Mouse (Mus musculus) midbrain, embryonic 11.5 days (tissue): ENCODE data around the gene Sfta2. TPM values are rescaled to one million over a fixed set of nuclear protein-coding genes. Genes with fewer than 3 reads are reported as not detected.

Experiments used
- ATAC-seq: fragments of 200-750 bp; cut with Nextera tagmentation; 2 replicates; pipeline ENCODE4 v1.8.0; 2017; ENCODE audit warnings: moderate TSS enrichment, moderate library complexity; ENCODE audit not compliant: low FRiP score
- DNase-seq: peaks from one replicate; pipeline ENCODE4 v3.0.0; 2015; ENCODE audit warnings: low spot score; ENCODE audit errors: missing footprints
- H3K27ac ChIP-seq: fragments of 300-500 bp; sonication (generic); 2 replicates; pipeline ENCODE4 v1.5.1; 2014; ENCODE audit warnings: low read depth, low read length
- H3K27me3 ChIP-seq: fragments of 300-500 bp; sonication (generic); 2 replicates; pipeline ENCODE4 v1.6.1; 2014; ENCODE audit warnings: mild to moderate bottlenecking, low read length, moderate library complexity, mixed read lengths; ENCODE audit not compliant: control insufficient read depth, insufficient read depth
- H3K36me3 ChIP-seq: fragments of 300-500 bp; sonication (generic); 2 replicates; pipeline ENCODE4 v1.6.1; 2014; ENCODE audit warnings: mild to moderate bottlenecking, low read length, moderate library complexity, mixed read lengths; ENCODE audit not compliant: control insufficient read depth, insufficient read depth
- H3K4me1 ChIP-seq: fragments of 300-500 bp; sonication (generic); 2 replicates; pipeline ENCODE4 v1.6.1; 2014; ENCODE audit warnings: low read length; ENCODE audit not compliant: control insufficient read depth, insufficient read depth
- H3K4me2 ChIP-seq: fragments of 300-500 bp; sonication (generic); 2 replicates; pipeline ENCODE4 v1.6.1; 2014; ENCODE audit warnings: mild to moderate bottlenecking, moderate library complexity
- H3K4me3 ChIP-seq: fragments of 300-500 bp; sonication (generic); 2 replicates; pipeline ENCODE4 v1.5.1; 2014; ENCODE audit warnings: low read depth, low read length
- H3K9ac ChIP-seq: fragments of 300-500 bp; sonication (generic); 2 replicates; pipeline ENCODE4 v1.6.1; 2014; ENCODE audit warnings: low read length
- H3K9me3 ChIP-seq: fragments of 300-500 bp; sonication (generic); 2 replicates; pipeline ENCODE4 v1.6.1; 2016; ENCODE audit warnings: low read length; ENCODE audit not compliant: control insufficient read depth
- WGBS: fragments of 180-500 bp; shearing (Covaris S2); extraction: QIAGEN DNeasy Blood & Tissue Kit; methylation state at CpG from one replicate; pipeline ENCODE4 v1.1.7; 2014; 5-methylcytosine and 5-hydroxymethylcytosine counted together
- polyA plus RNA-seq: library from polyadenylated mRNA; unstranded; fragments of >200 nt; fragmentation: Nextera tagmentation; extraction: Ambion mirVana; gene quantifications from 2 replicates; pipeline ENCODE4 v1.2.1, GENCODE M21; 2014

Gene Sfta2
- polyA plus RNA-seq, 1 experiment from 2014 or later = not detected

DNA sequence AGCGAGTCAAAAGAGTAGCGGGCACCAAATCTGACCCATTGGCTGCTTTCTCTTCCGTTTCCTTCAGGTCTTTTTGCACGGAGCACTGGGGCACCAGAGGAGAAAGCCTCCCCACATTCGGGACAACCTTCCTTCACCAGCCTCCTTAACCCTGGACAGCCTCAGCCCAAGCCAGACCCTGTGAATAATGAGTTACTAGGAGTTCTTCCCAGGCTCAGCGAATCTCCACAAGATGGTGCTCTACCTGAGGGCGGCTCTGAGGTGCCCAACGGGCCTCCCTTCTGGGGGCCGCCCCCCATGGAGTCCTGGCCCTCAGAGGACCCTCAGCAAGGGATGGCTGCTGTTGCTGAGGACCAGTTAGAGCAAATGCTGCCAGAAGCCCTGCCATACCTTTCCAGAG is 33.6 kb upstream of the Sfta2 start:
- Histone ChIP-seq H3K27ac (no peak overlapping the region), H3K36me3 (no peaks in the 10 kb centered on the region), H3K4me3 (no peak overlapping the region), H3K4me2 (no peak overlapping the region), H3K4me1 (peaks cover 6% of the 10 kb centered on the region; the same call in 1 of the 2 replicates), H3K9ac (no peak overlapping the region), H3K9me3 (no peaks in the 10 kb centered on the region), H3K27me3 (peaks cover 11% of the 10 kb centered on the region)
- WGBS = 19% methylated on average over 9 of the region's 9 CpGs
- ATAC-seq = no peak
- DNase-seq = peak; percentile 80

GRCm38 (mm10) chr17:35569091-35569944 is 32.0 kb upstream of the Sfta2 start:
- Histone ChIP-seq H3K4me2 (peak overlapping the region; percentile 46), H3K36me3 (no peaks in the 10 kb centered on the region), H3K4me1 (peaks cover 6% of the 10 kb centered on the region; the same call in 1 of the 2 replicates), H3K27ac (no peak overlapping the region), H3K9me3 (no peaks in the 10 kb centered on the region), H3K4me3 (peak overlapping the region; percentile 12; the same call in 1 of the 2 replicates), H3K27me3 (peaks cover 11% of the 10 kb centered on the region), H3K9ac (peak overlapping the region; percentile 43)
- WGBS = 2% methylated on average over 28 of the region's 28 CpGs
- peak; percentile 93 for DNase-seq
- ATAC-seq = peak; percentile 77

- H3K27ac ChIP-seq = no peak overlapping the region
- no peaks in the 10 kb centered on the region for H3K9me3 ChIP-seq
- DNase-seq (no peak), ATAC-seq (no peak)
- H3K4me2 ChIP-seq = no peak overlapping the region
- WGBS = 83% methylated on average over 14 of the region's 14 CpGs
- no peak overlapping the region for H3K4me3 ChIP-seq
- peaks cover 12% of the 10 kb centered on the region for H3K27me3 ChIP-seq
- H3K9ac ChIP-seq = no peak overlapping the region
- H3K36me3 ChIP-seq = no peaks in the 10 kb centered on the region
- H3K4me1 ChIP-seq = peaks cover 6% of the 10 kb centered on the region; the same call in 1 of the 2 replicates
Measured at GRCm38 (mm10) chr17:35570836-35571235, 30.5 kb upstream of the Sfta2 start.

GRCm38 (mm10) chr17:35571477-35571876 is 29.9 kb upstream of the Sfta2 start:
- no peak overlapping the region for H3K9ac ChIP-seq
- no peak overlapping the region for H3K4me2 ChIP-seq
- H3K9me3 ChIP-seq = no peaks in the 10 kb centered on the region
- no peaks in the 10 kb centered on the region for H3K36me3 ChIP-seq
- DNase-seq (no peak), ATAC-seq (no peak)
- H3K27me3 ChIP-seq = peaks cover 13% of the 10 kb centered on the region
- H3K27ac ChIP-seq = no peak overlapping the region
- 95% methylated on average over 7 of the region's 7 CpGs for WGBS
- H3K4me1 ChIP-seq = peaks cover 6% of the 10 kb centered on the region; the same call in 1 of the 2 replicates
- H3K4me3 ChIP-seq = no peak overlapping the region

- Histone ChIP-seq H3K27ac (no peak overlapping the region), H3K9me3 (no peaks in the 10 kb centered on the region), H3K27me3 (0 out of 2 replicates have a peak, but pooled peaks cover 2% of the 10 kb centered on the region), H3K9ac (no peak overlapping the region), H3K4me1 (no peaks in the 10 kb centered on the region), H3K4me2 (no peak overlapping the region), H3K36me3 (no peaks in the 10 kb centered on the region), H3K4me3 (no peak overlapping the region)
- DNase-seq (peak; percentile 99), ATAC-seq (no peak; the same call in 1 of the 2 replicates)
- WGBS = 17% methylated on average over 6 of the region's 6 CpGs
Measured at GRCm38 (mm10) chr17:35578211-35578610, 23.1 kb upstream of the Sfta2 start.

GRCm38 (mm10) chr17:35582900-35583299 is 18.4 kb upstream of the Sfta2 start:
- no peaks in the 10 kb centered on the region for H3K9me3 ChIP-seq
- H3K9ac ChIP-seq = no peak overlapping the region
- no peaks in the 10 kb centered on the region; the same call in 1 of the 2 replicates for H3K27me3 ChIP-seq
- no peaks in the 10 kb centered on the region for H3K36me3 ChIP-seq
- H3K27ac ChIP-seq = no peak overlapping the region
- no peak overlapping the region for H3K4me3 ChIP-seq
- no peak overlapping the region for H3K4me2 ChIP-seq
- no peak for ATAC-seq
- WGBS = 97% methylated on average over 1 of the region's 1 CpGs
- no peak for DNase-seq
- no peaks in the 10 kb centered on the region for H3K4me1 ChIP-seq

GRCm38 (mm10) chr17:35584330-35584937 is 16.9 kb upstream of the Sfta2 start:
- Histone ChIP-seq H3K4me3 (no peak overlapping the region), H3K4me1 (peaks cover 4% of the 10 kb centered on the region; the same call in 1 of the 2 replicates), H3K27ac (no peak overlapping the region), H3K36me3 (no peaks in the 10 kb centered on the region), H3K27me3 (no peaks in the 10 kb centered on the region; the same call in 1 of the 2 replicates), H3K9ac (no peak overlapping the region), H3K4me2 (no peak overlapping the region), H3K9me3 (no peaks in the 10 kb centered on the region)
- WGBS = 20% methylated on average over 16 of the region's 16 CpGs
- ATAC-seq (0 out of 2 replicates have a peak, but pooled peaks have one; percentile 58), DNase-seq (peak; percentile 97)

- H3K36me3 ChIP-seq = no peaks in the 10 kb centered on the region
- H3K4me3 ChIP-seq = no peak overlapping the region
- 80% methylated on average over 1 of the region's 1 CpGs for WGBS
- peaks cover 4% of the 10 kb centered on the region; the same call in 1 of the 2 replicates for H3K4me1 ChIP-seq
- H3K4me2 ChIP-seq = no peak overlapping the region
- no peak overlapping the region for H3K9ac ChIP-seq
- DNase-seq (no peak), ATAC-seq (no peak)
- no peaks in the 10 kb centered on the region for H3K9me3 ChIP-seq
- H3K27me3 ChIP-seq = no peaks in the 10 kb centered on the region; the same call in 1 of the 2 replicates
- H3K27ac ChIP-seq = no peak overlapping the region
Measured at GRCm38 (mm10) chr17:35587291-35587690, 14.1 kb upstream of the Sfta2 start.

DNA sequence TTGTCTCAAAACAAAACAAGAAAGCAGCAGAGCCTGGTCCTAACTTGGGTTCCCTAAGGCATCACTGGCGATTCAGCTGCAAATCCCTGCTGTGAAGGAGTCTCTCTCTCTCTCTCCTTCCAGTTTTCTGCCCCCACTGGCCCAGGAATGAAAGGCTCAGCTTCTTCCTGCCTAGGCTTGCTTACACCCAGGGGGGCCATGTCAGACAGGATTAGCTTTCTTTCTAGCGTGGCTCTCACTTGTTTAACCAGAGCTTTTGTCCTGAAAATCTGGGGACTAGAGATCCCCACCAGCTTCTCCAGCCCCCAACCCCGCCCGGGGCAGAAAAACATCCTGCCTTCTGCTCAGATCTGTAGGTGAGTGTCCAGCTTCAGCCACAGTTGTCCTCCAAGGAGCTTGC is 13.0 kb upstream of the Sfta2 start:
- no peaks in the 10 kb centered on the region; the same call in 1 of the 2 replicates for H3K27me3 ChIP-seq
- DNase-seq = peak; percentile 75
- H3K9ac ChIP-seq = no peak overlapping the region
- H3K4me3 ChIP-seq = no peak overlapping the region
- H3K36me3 ChIP-seq = no peaks in the 10 kb centered on the region
- no peak overlapping the region for H3K27ac ChIP-seq
- no peak overlapping the region for H3K4me2 ChIP-seq
- ATAC-seq = no peak
- no peaks in the 10 kb centered on the region for H3K9me3 ChIP-seq
- peaks cover 4% of the 10 kb centered on the region; the same call in 1 of the 2 replicates for H3K4me1 ChIP-seq
- 5% methylated on average over 4 of the region's 4 CpGs for WGBS
